Mouse (Mus musculus) lung, postnatal 36 days (tissue): ENCODE data around the gene Polr1a.

ENCODE experiments used
- DNase-seq: peaks from one replicate; pipeline ENCODE4 v3.0.0; 2022; ENCODE audit warnings: mixed read lengths

Gene Polr1a

GRCm38 (mm10) chr6:72001220-72001777 lies 92.4 kb downstream of the Polr1a start:
- DNase-seq = no peak

GRCm38 (mm10) chr6:72007411-72008212 lies 98.8 kb downstream of the Polr1a start:
- no peak for DNase-seq

- DNase-seq = no peak
Measured at GRCm38 (mm10) chr6:72008213-72008655, 99.4 kb downstream of the Polr1a start.

GRCm38 (mm10) chr6:72009454-72009853 lies 100.6 kb downstream of the Polr1a start:
- no peak for DNase-seq

DNA sequence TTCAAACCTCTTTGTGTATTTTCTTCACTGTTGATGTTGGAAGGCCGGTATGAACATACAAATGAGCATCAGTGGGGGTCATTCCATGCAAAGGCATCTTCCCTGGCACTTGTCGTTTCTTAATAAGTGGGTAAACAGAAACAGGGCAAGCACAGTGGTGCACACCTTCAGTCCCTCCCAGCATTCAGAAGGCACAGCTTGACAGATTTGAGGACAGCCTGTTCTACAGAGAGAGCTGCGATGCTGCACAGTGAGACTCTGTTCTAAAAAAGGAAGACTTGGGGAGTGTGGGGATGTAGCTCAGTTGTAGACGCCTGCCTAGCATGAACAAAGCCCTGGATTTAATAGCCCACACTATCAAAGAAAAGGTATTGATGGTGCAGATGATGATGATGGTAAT lies 105.2 kb downstream of the Polr1a start:
- DNase-seq = no peak

GRCm38 (mm10) chr6:72018052-72018451 lies 109.2 kb downstream of the Polr1a start:
- no peak for DNase-seq

- no peak for DNase-seq
Measured at GRCm38 (mm10) chr6:72025497-72025896, 116.6 kb downstream of the Polr1a start.

GRCm38 (mm10) chr6:72028079-72028478 lies 119.2 kb downstream of the Polr1a start:
- DNase-seq = no peak

DNA sequence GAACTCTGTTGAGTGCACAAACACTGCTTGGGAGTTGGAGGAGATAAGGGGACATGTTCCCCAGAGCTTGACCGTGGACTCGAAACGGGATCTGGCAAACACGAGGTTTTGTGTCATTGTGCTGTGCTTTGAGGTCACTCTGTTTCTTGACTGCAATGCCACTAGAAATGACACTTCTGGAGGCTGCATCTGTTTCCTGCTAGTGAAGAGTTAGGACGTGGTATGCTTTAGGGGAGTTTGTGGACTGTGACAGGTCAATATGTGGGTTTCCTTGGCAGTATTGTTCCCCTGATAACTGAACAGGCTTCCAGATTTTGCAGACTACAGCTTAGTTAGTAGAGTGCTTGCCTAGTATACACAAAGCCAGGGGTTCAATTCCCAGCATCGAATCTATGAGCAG lies 120.8 kb downstream of the Polr1a start:
- no peak for DNase-seq
